Mouse (Mus musculus) forebrain, embryonic 16.5 days (tissue): ENCODE results near the gene Poc1a. TPM values are rescaled to one million over a fixed set of nuclear protein-coding genes. Genes with fewer than 3 reads are reported as not detected.

Experiments used
- ATAC-seq: fragments of 200-750 bp; cut with Nextera tagmentation; 2 replicates; pipeline ENCODE4 v1.8.0; 2017; ENCODE audit warnings: mild to moderate bottlenecking, moderate library complexity
- H3K27ac ChIP-seq: fragments of 300-500 bp; sonication (generic); 2 replicates; pipeline ENCODE4 v1.5.1; 2014; ENCODE audit warnings: low read length, control low read depth
- H3K27me3 ChIP-seq: fragments of 300-500 bp; sonication (generic); replicated peaks from 2 replicates; pipeline ENCODE4 v1.6.1; 2014; ENCODE audit warnings: low read length; ENCODE audit not compliant: control insufficient read depth, insufficient read depth
- H3K36me3 ChIP-seq: fragments of 300-500 bp; sonication (generic); 2 replicates; pipeline ENCODE4 v1.6.1; 2014; ENCODE audit not compliant: control insufficient read depth, insufficient read depth
- H3K4me1 ChIP-seq: fragments of 300-500 bp; sonication (generic); replicated peaks from 2 replicates; pipeline ENCODE4 v1.6.1; 2014; ENCODE audit warnings: low read length; ENCODE audit not compliant: control insufficient read depth, insufficient read depth
- H3K4me2 ChIP-seq: fragments of 300-500 bp; sonication (generic); 2 replicates; pipeline ENCODE4 v1.6.1; 2014; ENCODE audit warnings: mild to moderate bottlenecking, low read length, control low read depth
- H3K4me3 ChIP-seq: fragments of 300-500 bp; sonication (generic); replicated peaks from 2 replicates; pipeline ENCODE4 v1.5.1; 2014; ENCODE audit warnings: mild to moderate bottlenecking, low read length, control low read depth
- H3K9ac ChIP-seq: fragments of 300-500 bp; sonication (generic); replicated peaks from 2 replicates; pipeline ENCODE4 v1.6.1; 2014; ENCODE audit warnings: low read depth, low read length, control low read depth
- H3K9me3 ChIP-seq: fragments of 300-500 bp; sonication (generic); 2 replicates; pipeline ENCODE4 v1.6.1; 2016; ENCODE audit warnings: low read length; ENCODE audit not compliant: control insufficient read depth
- WGBS: fragments of 180-500 bp; shearing (Covaris S2); extraction: QIAGEN DNeasy Blood & Tissue Kit; methylation state at CpG from one replicate; pipeline ENCODE4 v1.1.7; 2014; 5-methylcytosine and 5-hydroxymethylcytosine counted together
- polyA plus RNA-seq: library from polyadenylated mRNA; unstranded; fragments of >200 nt; fragmentation: Nextera tagmentation; extraction: Ambion mirVana; gene quantifications from 2 replicates; pipeline ENCODE4 v1.2.1, GENCODE M21; 2015

Gene Poc1a
- polyA plus RNA-seq, 1 experiment from 2014 or later: 11.6 TPM

DNA sequence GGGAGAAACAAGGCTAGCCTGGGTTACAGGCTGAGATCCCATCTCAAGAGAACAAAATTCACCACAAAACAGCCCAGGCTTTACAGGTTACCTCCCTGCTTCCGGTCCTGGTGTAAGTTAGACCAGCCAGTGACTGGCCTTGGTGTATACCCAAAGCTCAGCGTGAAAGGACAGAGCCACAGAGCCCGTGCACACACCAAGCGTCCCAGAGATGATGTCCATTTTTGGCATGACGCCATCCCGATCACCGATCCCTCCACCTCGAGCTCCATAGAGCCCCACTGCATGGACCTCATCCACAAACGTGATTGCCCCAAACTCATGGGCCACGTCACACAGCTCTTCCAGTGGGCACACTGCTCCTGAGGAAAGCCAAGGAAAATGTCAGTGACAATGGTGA lies 43.0 kb upstream of the Poc1a start:
- Histone ChIP-seq H3K9ac (no peak overlapping the region), H3K4me1 (no peaks in the 10 kb centered on the region), H3K9me3 (no peaks in the 10 kb centered on the region), H3K4me2 (no peak overlapping the region), H3K4me3 (no peak overlapping the region), H3K27me3 (no peaks in the 10 kb centered on the region), H3K36me3 (peaks cover 44% of the 10 kb centered on the region), H3K27ac (no peak overlapping the region)
- no peak for ATAC-seq
- WGBS: 92% methylated on average over 10 of the region's 10 CpGs

DNA sequence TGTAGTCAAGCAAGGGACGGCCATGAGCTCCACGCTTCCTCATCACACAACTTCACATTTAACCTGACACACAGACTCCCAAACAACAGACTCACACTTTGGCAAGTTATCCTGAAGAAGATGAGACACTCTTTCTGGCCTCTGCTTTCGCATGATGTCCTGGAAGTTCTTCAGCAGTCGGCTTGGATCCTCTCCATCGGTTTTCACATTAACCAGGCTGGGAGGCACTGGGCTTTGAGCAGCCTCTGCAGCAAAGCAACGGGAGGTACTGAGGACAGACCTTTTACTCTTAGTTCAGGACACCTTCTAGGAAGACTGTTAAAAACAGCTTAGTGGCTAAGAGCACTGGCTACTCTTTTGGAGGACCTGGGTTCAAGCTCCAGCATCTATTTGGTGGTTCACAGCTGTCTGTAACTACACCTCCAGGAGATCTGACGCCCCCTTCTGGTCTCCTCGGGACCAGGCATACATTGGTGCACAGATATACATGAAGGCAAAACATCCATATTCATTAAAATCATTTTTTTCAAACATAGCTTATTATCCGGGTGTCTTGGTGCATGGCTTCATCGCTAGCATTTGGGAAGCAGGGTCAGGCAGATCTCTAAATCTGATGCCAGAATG lies 39.2 kb upstream of the Poc1a start:
- no peak for ATAC-seq
- Histone ChIP-seq H3K9me3 (no peaks in the 10 kb centered on the region), H3K4me3 (no peak overlapping the region), H3K27ac (no peak overlapping the region), H3K36me3 (peaks cover 27% of the 10 kb centered on the region), H3K4me2 (no peak overlapping the region), H3K27me3 (no peaks in the 10 kb centered on the region), H3K9ac (no peak overlapping the region), H3K4me1 (peaks cover 7% of the 10 kb centered on the region)
- WGBS: 90% methylated on average over 10 of the region's 10 CpGs

DNA sequence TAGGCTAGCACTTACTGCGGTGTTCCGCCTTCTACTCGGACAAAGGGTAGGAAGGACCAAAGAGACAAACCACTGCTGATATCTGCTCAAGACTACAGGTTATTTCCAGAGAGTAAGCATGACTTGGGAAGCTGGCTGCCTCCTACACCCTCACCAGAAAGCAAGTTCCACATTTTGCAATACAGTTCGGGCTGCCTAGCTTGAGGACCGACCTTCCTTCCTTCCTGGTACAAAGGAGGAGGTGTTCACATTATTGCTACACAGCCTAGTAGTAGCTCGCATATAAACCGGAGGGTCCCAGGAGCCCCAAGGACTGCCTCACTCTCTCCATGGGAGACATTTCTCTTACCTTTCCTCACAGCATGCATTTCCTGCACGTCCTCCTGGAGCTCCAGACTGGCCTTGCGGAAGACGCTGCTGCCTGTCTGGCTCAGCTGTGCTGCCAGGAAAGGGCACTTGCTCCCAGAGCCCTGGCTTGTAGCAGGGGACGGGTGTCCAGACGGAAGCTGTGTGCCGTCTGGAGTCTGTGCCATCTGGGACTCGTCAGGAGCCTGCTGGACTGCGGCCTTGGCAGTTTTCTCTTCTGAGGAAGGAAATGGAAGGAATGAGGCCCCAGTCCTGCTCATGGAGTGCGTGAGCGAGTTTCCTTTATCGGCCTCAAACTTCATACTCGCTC lies 37.9 kb upstream of the Poc1a start:
- Histone ChIP-seq H3K27ac (no peak overlapping the region), H3K36me3 (peaks cover 27% of the 10 kb centered on the region), H3K27me3 (no peaks in the 10 kb centered on the region), H3K4me3 (no peak overlapping the region), H3K9ac (no peak overlapping the region), H3K4me1 (peaks cover 14% of the 10 kb centered on the region), H3K4me2 (no peak overlapping the region), H3K9me3 (no peaks in the 10 kb centered on the region)
- ATAC-seq: no peak
- whole genome bisulfite sequencing: 86% methylated on average over 19 of the region's 19 CpGs

DNA sequence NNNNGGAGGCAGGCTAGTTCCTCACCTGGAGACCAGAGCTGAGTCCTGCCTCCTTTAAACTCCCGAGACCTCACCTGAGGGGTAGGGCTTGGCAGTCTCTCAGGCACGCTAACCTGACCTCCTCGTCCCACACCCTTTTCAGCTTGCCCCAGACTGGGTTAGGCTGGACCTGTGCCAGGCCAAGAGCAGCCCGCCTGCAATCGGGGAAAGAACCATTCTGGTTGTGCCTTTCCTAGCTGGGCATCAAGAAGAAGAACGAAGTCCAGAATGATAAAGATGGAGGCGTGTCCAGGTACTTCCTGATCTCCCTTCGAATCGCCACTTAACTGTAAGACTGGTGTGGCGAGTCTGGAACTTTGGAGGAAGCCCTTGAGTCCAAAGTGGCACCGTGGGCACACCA lies 31.3 kb upstream of the Poc1a start:
- Histone ChIP-seq H3K9ac (no peak overlapping the region), H3K9me3 (no peaks in the 10 kb centered on the region), H3K4me2 (no peak overlapping the region), H3K27ac (no peak overlapping the region), H3K4me1 (peaks cover 14% of the 10 kb centered on the region), H3K27me3 (no peaks in the 10 kb centered on the region), H3K4me3 (no peak overlapping the region), H3K36me3 (no peaks in the 10 kb centered on the region)
- no peak for ATAC-seq
- WGBS: 89% methylated on average over 11 of the region's 11 CpGs

DNA sequence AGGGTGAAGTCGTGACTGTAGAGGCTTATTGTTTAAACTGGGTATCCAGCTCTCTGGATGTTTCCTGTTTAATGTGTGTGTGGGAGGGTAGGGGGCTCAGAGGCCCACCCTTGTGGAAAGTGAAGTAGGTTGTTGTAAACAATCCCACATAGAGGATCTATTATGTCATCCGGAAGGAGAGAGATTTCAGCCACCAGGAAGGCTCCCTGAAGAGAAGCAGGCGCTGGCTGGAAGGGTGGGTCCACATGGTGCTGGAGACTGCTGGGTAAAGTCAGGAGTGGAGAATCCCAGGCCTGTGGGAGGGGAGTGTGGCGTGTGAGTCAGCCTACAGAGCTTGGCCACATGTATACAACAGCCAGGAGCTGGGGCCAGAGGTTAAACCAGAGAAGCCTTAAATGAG lies 30.6 kb upstream of the Poc1a start:
- WGBS: 61% methylated on average over 4 of the region's 4 CpGs
- H3K4me1 ChIP-seq: peaks cover 14% of the 10 kb centered on the region
- no peaks in the 10 kb centered on the region for H3K36me3 ChIP-seq
- H3K27me3 ChIP-seq: no peaks in the 10 kb centered on the region
- H3K9ac ChIP-seq: no peak overlapping the region
- no peak overlapping the region for H3K4me3 ChIP-seq
- no peak overlapping the region for H3K27ac ChIP-seq
- no peak for ATAC-seq
- H3K4me2 ChIP-seq: no peak overlapping the region
- no peaks in the 10 kb centered on the region for H3K9me3 ChIP-seq

DNA sequence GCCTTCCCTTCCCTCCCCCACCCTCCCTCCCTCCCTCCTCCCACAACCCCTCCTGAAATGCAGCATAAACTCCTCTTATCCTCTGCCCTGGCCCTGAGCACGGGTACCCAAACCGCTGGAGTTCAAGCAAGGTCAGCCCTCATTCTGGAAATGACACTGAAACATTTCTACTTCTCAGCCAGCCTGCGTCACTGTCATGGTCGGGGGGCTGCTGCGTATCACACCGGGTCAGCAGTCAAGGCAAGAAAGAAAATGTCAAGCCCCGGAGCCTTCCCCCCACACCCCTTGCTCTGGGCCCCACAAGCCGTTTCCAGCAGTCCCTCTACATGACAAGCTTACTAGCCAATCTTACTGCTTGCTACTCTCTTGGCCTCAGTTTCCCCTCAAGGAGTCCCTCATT lies 29.8 kb upstream of the Poc1a start:
- Histone ChIP-seq H3K27ac (no peak overlapping the region), H3K27me3 (no peaks in the 10 kb centered on the region), H3K9me3 (no peaks in the 10 kb centered on the region), H3K4me3 (no peak overlapping the region), H3K36me3 (no peaks in the 10 kb centered on the region), H3K4me2 (no peak overlapping the region), H3K4me1 (peaks cover 13% of the 10 kb centered on the region), H3K9ac (no peak overlapping the region)
- 78% methylated on average over 8 of the region's 8 CpGs for WGBS
- no peak for ATAC-seq

DNA sequence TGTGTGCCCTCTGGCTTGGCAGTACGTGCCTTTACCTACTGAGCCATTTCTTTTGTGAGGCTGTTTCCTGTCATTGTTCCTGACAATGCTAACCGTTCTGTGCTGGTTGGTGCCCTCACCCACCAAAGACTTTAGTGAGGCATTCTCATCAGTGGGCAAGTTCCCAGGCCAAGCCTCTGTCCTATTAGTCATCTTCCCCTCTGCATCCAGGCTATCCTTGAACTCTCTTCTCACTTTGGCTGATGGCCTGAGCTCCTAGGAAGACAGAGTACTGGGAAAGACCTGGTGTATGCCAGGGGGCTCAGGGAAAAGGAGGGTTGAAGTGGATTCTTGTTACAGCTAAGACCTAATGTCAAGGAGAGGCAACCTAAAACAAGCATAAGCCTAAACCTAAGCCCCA lies 26.9 kb upstream of the Poc1a start:
- no peak overlapping the region for H3K9ac ChIP-seq
- H3K27ac ChIP-seq: no peak overlapping the region
- no peaks in the 10 kb centered on the region for H3K27me3 ChIP-seq
- H3K36me3 ChIP-seq: no peaks in the 10 kb centered on the region
- no peaks in the 10 kb centered on the region for H3K4me1 ChIP-seq
- WGBS: 78% methylated on average over 2 of the region's 2 CpGs
- H3K4me3 ChIP-seq: no peak overlapping the region
- no peak for ATAC-seq
- H3K4me2 ChIP-seq: no peak overlapping the region
- no peaks in the 10 kb centered on the region for H3K9me3 ChIP-seq

DNA sequence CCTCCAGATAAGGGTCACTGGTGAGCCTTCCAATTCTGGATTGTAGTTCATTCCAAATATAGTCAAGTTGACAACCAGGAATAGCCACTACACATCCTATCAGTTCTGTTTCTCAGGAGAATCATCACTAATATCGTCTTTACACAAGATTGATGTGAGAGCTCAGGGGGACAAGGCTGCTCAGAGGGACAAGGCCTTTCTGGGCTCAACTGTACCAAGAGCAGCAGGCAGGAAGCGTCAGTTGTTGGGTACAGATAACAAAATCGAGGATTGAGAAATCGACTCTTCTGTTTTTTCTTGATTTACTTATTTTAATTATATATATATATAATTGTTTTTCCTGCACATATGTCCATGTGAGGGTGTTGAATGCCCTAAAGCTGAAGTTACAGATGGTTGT lies 22.4 kb upstream of the Poc1a start:
- WGBS: 95% methylated on average over 4 of the region's 4 CpGs
- no peak overlapping the region for H3K4me3 ChIP-seq
- no peak overlapping the region for H3K9ac ChIP-seq
- ATAC-seq: no peak
- no peaks in the 10 kb centered on the region for H3K27me3 ChIP-seq
- no peaks in the 10 kb centered on the region for H3K36me3 ChIP-seq
- no peaks in the 10 kb centered on the region for H3K9me3 ChIP-seq
- H3K4me1 ChIP-seq: no peaks in the 10 kb centered on the region
- H3K27ac ChIP-seq: no peak overlapping the region
- no peak overlapping the region for H3K4me2 ChIP-seq

DNA sequence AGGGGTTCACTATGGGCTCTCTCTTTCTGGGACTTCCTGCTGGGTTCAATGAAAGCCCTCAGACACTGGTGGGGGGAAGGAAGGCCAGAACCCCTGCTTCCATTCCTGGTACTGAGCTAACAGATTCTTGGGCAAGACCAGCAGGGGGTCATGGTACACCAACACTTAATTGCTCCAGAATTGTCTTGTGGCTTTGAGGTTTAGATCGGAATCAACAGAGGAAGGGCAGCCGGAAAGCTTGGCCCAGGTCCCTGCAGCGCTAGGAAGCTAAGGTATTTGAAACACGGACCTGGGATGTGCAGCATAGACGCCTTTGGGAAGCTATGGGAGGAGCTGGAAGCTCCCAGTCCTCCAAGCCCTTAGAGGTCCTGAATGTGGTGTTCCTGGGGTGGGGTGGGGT lies 21.9 kb upstream of the Poc1a start:
- Histone ChIP-seq H3K27ac (no peak overlapping the region), H3K9me3 (no peaks in the 10 kb centered on the region), H3K27me3 (no peaks in the 10 kb centered on the region), H3K4me3 (no peak overlapping the region), H3K36me3 (no peaks in the 10 kb centered on the region), H3K9ac (no peak overlapping the region), H3K4me2 (no peak overlapping the region), H3K4me1 (no peaks in the 10 kb centered on the region)
- ATAC-seq: no peak
- 71% methylated on average over 5 of the region's 5 CpGs for WGBS

DNA sequence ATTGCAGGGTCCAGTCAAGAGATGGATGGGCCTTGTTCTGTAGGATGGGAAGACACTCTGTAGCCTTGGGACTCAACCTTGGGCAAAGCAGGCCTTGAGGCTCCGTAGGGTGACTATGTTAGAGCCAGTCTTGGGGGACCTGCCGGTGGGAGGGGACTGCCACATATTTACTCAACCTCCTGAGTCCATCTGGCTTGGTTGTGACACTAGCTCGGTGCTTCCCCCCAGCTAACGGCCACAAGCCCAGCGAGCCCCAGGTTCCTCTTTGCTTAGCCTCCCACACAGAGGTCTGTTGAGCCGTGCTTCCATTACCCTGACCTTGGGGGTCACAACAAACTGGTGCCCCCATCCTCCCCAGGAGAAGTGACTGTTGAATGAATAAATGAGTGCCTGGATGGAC lies 19.8 kb upstream of the Poc1a start:
- no peak overlapping the region for H3K27ac ChIP-seq
- H3K9me3 ChIP-seq: no peaks in the 10 kb centered on the region
- no peaks in the 10 kb centered on the region for H3K4me1 ChIP-seq
- no peaks in the 10 kb centered on the region for H3K36me3 ChIP-seq
- 91% methylated on average over 6 of the region's 6 CpGs for WGBS
- ATAC-seq: no peak
- H3K4me3 ChIP-seq: no peak overlapping the region
- no peaks in the 10 kb centered on the region for H3K27me3 ChIP-seq
- no peak overlapping the region for H3K9ac ChIP-seq
- H3K4me2 ChIP-seq: no peak overlapping the region
